Mouse (Mus musculus) Patski (cell line): ENCODE data around the gene Rnf123. TPM values are rescaled to one million over a fixed set of nuclear protein-coding genes. Genes with fewer than 3 reads are reported as not detected.

ENCODE experiments used
- ATAC-seq: fragments of 100-300 bp; one replicate; pipeline ENCODE4 v1.8.0; 2021
- CTCF ChIA-PET: fragments of 350-600 bp; sonication (Branson Sonifier 250); formaldehyde crosslinking; loops from one replicate; lab custom pipeline; 2022; ENCODE audit warnings: inconsistent platforms; lab: Charles Lee
- POLR2A ChIA-PET: fragments of 350-600 bp; sonication (Branson Sonifier 250); formaldehyde crosslinking; loops from one replicate; lab custom pipeline; 2022; ENCODE audit warnings: antibody characterized with exemption, inconsistent platforms; lab: Charles Lee
- DNase-seq: peaks from one replicate; pipeline ENCODE4 v3.0.0-alpha.2; 2011; ENCODE audit warnings: low read depth, low spot score
- H3K27me3 ChIP-seq: fragments of 371-371 bp; one replicate; pipeline ENCODE4 v1.5.1; 2021
- CTCF ChIP-seq: fragments of 100-300 bp; IDR thresholded peaks from one replicate; pipeline ENCODE4 v1.5.1; 2021
- in situ Hi-C: fragments of 300-500 bp; cut with MboI; formaldehyde crosslinking; loops from 3 replicates; pipeline ENCODE4 v1.11.1; 2018; ENCODE audit warnings: low pct_unique_long_range_greater_than_20kb, mixed read lengths
- polyA plus RNA-seq: library from polyadenylated mRNA; unstranded; gene quantifications from one replicate; pipeline ENCODE4 v1.2.3, GENCODE M21; 2021

Rnf123 gene
- polyA plus RNA-seq, 1 experiment from 2014 or later = 52.2 TPM

DNA sequence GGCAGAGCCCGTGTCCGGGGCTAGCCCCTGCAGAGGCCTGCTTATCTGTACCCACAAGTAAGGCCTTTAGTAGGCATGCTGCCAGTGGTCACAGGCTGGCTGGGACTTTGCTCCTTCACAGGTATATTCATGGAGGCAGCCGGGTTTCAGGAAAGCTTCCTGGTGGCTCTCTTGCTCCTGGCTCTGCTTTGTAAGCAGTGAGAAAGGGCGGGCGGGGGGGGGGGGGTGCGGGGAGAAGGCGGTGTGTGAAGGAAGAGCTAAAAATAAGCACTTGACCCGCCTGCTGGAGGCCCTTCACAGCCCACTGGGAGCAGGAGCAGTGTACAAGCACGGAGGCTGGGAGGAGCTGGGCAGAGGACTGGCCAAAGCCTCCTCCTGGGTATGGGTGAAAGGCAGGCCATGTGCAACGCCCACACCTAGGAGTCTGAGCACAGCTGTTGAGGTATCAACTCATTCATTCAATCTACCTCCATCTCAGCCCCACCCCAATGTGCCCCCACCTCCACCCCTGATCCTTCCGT is 36.8 kb upstream of the Rnf123 start:
- in situ Hi-C loops = no loop called here
- no peak for TF ChIP-seq CTCF
- no peak for DNase-seq
- peak; percentile 58 for ATAC-seq
- peaks cover 10% of the 10 kb centered on the region for H3K27me3 ChIP-seq
- POLR2A ChIA-PET = interaction anchor here (0.7 kb wide), 1 partner anchor 22 kb away, joined by 3 read pairs; no protein-coding TSS in a partner anchor
- CTCF ChIA-PET = interaction anchor here (1.1 kb wide), 1 partner anchor 25 kb away, joined by 4 read pairs; no protein-coding TSS in a partner anchor

DNA sequence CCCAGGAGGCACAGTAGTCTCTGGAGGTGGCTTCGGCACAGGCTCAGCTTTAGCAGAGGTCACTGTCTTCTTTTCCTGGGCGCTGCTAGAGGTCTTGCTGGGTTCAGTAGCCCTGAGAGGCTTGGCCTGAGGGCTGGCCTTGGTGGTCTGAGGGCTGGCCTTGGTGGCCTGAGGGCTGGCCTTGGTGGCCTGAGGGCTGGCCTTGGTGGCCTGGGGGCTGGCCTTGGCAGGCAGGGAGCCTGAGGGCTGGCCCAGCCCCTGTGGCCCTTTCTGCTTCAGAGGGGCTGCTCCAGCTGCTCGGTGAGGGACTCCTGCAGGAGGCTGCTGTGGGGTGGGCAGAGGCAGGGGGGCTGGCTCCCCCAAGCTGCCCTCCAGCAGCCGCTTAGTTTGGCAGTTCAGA is 34.0 kb upstream of the Rnf123 start:
- ATAC-seq = no peak
- CTCF ChIA-PET = no interaction called here

GRCm38 (mm10) chr9:108115290-108116077 is 32.3 kb upstream of the Rnf123 start:
- H3K27me3 ChIP-seq = peaks cover 36% of the 10 kb centered on the region
- in situ Hi-C loops = no loop called here
- ChIA-PET CTCF (no interaction called here), POLR2A (no interaction called here)
- no peak for TF ChIP-seq CTCF
- ATAC-seq (no peak), DNase-seq (no peak)

More for the DNA sequence above, 34.0 kb upstream of the Rnf123 start:
- no peak for DNase-seq
- no peak for TF ChIP-seq CTCF
- in situ Hi-C loops = no loop called here
- POLR2A ChIA-PET = no interaction called here
- peaks cover 20% of the 10 kb centered on the region for H3K27me3 ChIP-seq

GRCm38 (mm10) chr9:108112719-108113340 is 29.7 kb upstream of the Rnf123 start:
- in situ Hi-C loops = no loop called here
- DNase-seq (no peak), ATAC-seq (no peak)
- no peak for TF ChIP-seq CTCF
- H3K27me3 ChIP-seq = peaks cover 54% of the 10 kb centered on the region
- ChIA-PET CTCF (no interaction called here), POLR2A (no interaction called here)

GRCm38 (mm10) chr9:108111593-108112121 is 28.5 kb upstream of the Rnf123 start:
- DNase-seq (no peak), ATAC-seq (no peak)
- H3K27me3 ChIP-seq = peaks cover 57% of the 10 kb centered on the region
- ChIA-PET CTCF (interaction anchor here (0.8 kb wide), 1 partner anchor 78 kb away, joined by 3 read pairs; no protein-coding TSS in a partner anchor), POLR2A (no interaction called here)
- TF ChIP-seq CTCF = no peak
- in situ Hi-C loops = no loop called here

- in situ Hi-C loops = no loop called here
- CTCF ChIA-PET = no interaction called here
- ATAC-seq (no peak), DNase-seq (no peak)
- no peak for TF ChIP-seq CTCF
- POLR2A ChIA-PET = no interaction called here
- H3K27me3 ChIP-seq = peaks cover 60% of the 10 kb centered on the region
Measured at GRCm38 (mm10) chr9:108111101-108111592, 28.0 kb upstream of the Rnf123 start.

GRCm38 (mm10) chr9:108110160-108110559 is 27.0 kb upstream of the Rnf123 start:
- in situ Hi-C loops = no loop called here
- no peak for ATAC-seq
- POLR2A ChIA-PET = no interaction called here
- no peak for DNase-seq
- no peak for TF ChIP-seq CTCF
- peaks cover 53% of the 10 kb centered on the region for H3K27me3 ChIP-seq
- CTCF ChIA-PET = no interaction called here

DNA sequence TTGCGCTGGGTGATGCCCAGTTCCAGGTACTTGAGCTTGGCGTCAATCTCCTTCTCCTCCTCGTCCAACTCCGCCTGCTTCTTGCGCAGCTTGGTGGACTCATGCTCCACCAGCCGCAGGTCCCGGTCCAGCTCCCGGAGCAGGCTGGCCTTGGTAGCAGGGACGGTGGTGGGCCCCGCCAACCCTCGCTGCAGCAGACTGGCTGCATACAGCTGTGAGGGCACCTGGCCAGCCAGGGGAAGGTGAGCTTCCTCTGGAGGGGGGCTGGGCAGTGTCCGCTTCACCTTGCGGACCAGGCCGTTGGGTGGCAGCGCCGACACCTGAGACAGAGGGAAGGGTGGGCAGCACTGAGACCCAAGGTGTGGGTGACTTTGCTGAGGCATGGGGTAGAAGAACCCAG is 24.7 kb upstream of the Rnf123 start:
- DNase-seq = no peak
- ChIA-PET POLR2A (interaction anchor here (0.6 kb wide), 1 partner anchor 115 kb away, joined by 3 read pairs; no protein-coding TSS in a partner anchor), CTCF (interaction anchor here (1.5 kb wide), 1 partner anchor 181 kb away, joined by 3 read pairs; no protein-coding TSS in a partner anchor)
- no peak for TF ChIP-seq CTCF
- in situ Hi-C loops = no loop called here
- ATAC-seq = no peak
- H3K27me3 ChIP-seq = peaks cover 51% of the 10 kb centered on the region

DNA sequence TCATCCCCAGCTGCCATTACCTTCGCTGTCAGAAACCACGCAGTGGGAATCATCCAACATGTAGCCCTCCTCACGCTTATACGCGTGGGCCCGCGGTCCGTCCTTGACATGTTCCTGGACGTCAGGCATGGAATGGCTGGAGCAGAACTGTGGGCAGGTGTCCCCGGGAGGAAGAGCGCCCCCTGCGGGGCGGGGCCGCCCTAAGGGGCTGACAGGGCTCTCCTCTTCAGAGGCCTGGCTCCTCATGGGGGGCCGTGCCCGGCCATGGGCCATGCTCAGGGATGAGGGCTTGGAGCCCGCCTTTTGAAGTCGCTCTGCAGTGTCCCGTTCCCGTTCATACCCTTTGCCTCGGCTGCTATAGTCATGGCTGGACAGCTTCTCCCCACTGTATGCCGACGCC is 22.9 kb upstream of the Rnf123 start:
- DNase-seq (no peak), ATAC-seq (no peak)
- in situ Hi-C loops = no loop called here
- no peak for TF ChIP-seq CTCF
- POLR2A ChIA-PET = no interaction called here
- peaks cover 36% of the 10 kb centered on the region for H3K27me3 ChIP-seq
- CTCF ChIA-PET = no interaction called here

DNA sequence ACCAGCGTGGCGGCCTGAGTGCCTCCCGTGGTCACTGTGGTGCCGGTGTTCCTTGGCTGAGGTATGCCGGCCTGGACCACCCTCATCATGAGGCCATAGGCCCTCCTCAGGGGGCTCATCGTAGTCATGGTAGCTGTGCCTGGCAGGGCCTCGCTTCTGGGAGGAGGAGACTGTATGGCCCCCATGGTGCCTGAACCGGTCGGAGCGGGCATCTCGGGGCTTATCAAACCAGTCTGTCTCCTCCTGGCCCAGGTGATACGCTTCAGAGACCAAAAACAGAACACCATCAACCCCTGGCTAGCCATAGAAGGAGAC is 22.4 kb upstream of the Rnf123 start:
- peaks cover 36% of the 10 kb centered on the region for H3K27me3 ChIP-seq
- TF ChIP-seq CTCF = no peak
- ATAC-seq (no peak), DNase-seq (no peak)
- CTCF ChIA-PET = interaction anchor here (0.6 kb wide), 1 partner anchor 10 kb away, joined by 3 read pairs; no protein-coding TSS in a partner anchor
- POLR2A ChIA-PET = no interaction called here
- in situ Hi-C loops = no loop called here
